Mouse (Mus musculus): ENCODE measurements around the gene Galm.

- TF ChIP-seq TAL1 (IDR thresholded peaks at IDR 0.05; ENCODE audit: low read length) (no peak), GATA1 (IDR thresholded peaks at IDR 0.05; ENCODE audit: low read length) (no peak)
Observed at GRCm38 (mm10) chr17:80206301-80206670, 79.0 kb downstream of the Galm start.

Data from erythroblast, embryonic 14.5 days (primary cell).